Mouse (Mus musculus) MEL (cell line): Measurements from ENCODE around the gene Gstz1. TPM values are rescaled to one million over a fixed set of nuclear protein-coding genes. Genes with fewer than 3 reads are reported as not detected.

Experiments
- DNase-seq: peaks from one replicate; pipeline ENCODE4 v3.0.0; 2011; ENCODE audit warnings: low read depth, low spot score
- H3K27ac ChIP-seq: 2 replicates; pipeline ENCODE4 v1.5.1; 2012; ENCODE audit warnings: low read depth, mild to moderate bottlenecking, control low read depth, low read length, moderate library complexity; ENCODE audit not compliant: control insufficient read depth
- H3K27me3 ChIP-seq, 2 experiments: fragments of 150-350 bp in 1 of 2; sonication (generic) in 1 of 2; 2 replicates each; pipeline ENCODE4 v1.6.1; 2012; ENCODE audit warnings: low read length in 2 of 2, mild to moderate bottlenecking in 2 of 2, improper control_type of control experiment in 1 of 2, moderate library complexity in 1 of 2; ENCODE audit not compliant: insufficient read depth in 2 of 2, control insufficient read depth in 1 of 2
- H3K36me3 ChIP-seq, 2 experiments: 2 replicates each; pipeline ENCODE4 v1.6.1; 2012 to 2014; ENCODE audit warnings: low read length in 2 of 2, improper control_type of control experiment in 1 of 2, inconsistent platforms in 1 of 2, mild to moderate bottlenecking in 1 of 2; ENCODE audit not compliant: insufficient read depth in 2 of 2, control insufficient read depth in 1 of 2
- H3K4me1 ChIP-seq, 2 experiments: fragments of 150-350 bp in 1 of 2; sonication (generic) in 1 of 2; 2 replicates each; pipeline ENCODE4 v1.6.1; 2012; ENCODE audit warnings: low read length in 2 of 2, improper control_type of control experiment in 1 of 2, mild to moderate bottlenecking in 1 of 2; ENCODE audit not compliant: insufficient read depth in 2 of 2, control insufficient read depth in 1 of 2
- H3K4me3 ChIP-seq, 2 experiments: fragments of 150-350 bp in 1 of 2; sonication (generic) in 1 of 2; 2 replicates each; pipeline ENCODE4 v1.5.1; 2012; ENCODE audit warnings: low read depth in 2 of 2, low read length in 2 of 2, mild to moderate bottlenecking in 2 of 2, moderate library complexity in 2 of 2, control low read depth in 1 of 2, improper control_type of control experiment in 1 of 2; ENCODE audit not compliant: control insufficient read depth in 1 of 2, insufficient read depth in 1 of 2
- H3K79me2 ChIP-seq: 2 replicates; pipeline ENCODE4 v1.6.1; 2012; ENCODE audit warnings: mild to moderate bottlenecking, low read length, moderate library complexity; ENCODE audit not compliant: control insufficient read depth, poor library complexity, insufficient read depth
- H3K9ac ChIP-seq: 2 replicates; pipeline ENCODE4 v1.6.1; 2012; ENCODE audit warnings: low read depth, mild to moderate bottlenecking, control low read depth, low read length, moderate library complexity; ENCODE audit not compliant: control insufficient read depth, poor library complexity, severe bottlenecking
- H3K9me3 ChIP-seq: fragments of 150-350 bp; sonication (generic); replicated peaks from 2 replicates; pipeline ENCODE4 v1.6.1; 2012; ENCODE audit warnings: mild to moderate bottlenecking, low read length, improper control_type of control experiment, moderate library complexity; ENCODE audit not compliant: insufficient read depth
- CHD2 ChIP-seq: IDR thresholded peaks from 2 replicates; pipeline ENCODE4 v1.6.1; 2011; ENCODE audit warnings: low read length, improper control_type of control experiment
- CTCF ChIP-seq, 3 experiments: IDR thresholded peaks in 2 of 3; conservative IDR thresholded peaks in 1 of 3; 2 replicates each; pipeline ENCODE4 v1.5.1; 2011 to 2012; ENCODE audit warnings: low read length in 3 of 3, low read depth in 2 of 3, mild to moderate bottlenecking in 2 of 3, improper control_type of control experiment in 1 of 3, inconsistent platforms in 1 of 3, mixed read lengths in 1 of 3, moderate library complexity in 1 of 3; ENCODE audit not compliant: control insufficient read depth in 1 of 3, insufficient read depth in 1 of 3, poor library complexity in 1 of 3, severe bottlenecking in 1 of 3
- GATA1 ChIP-seq: IDR thresholded peaks from 2 replicates; pipeline ENCODE4 v1.6.1; 2011; ENCODE audit warnings: low read depth, low read length, improper control_type of control experiment
- JUND ChIP-seq: IDR thresholded peaks from 2 replicates; pipeline ENCODE4 v1.6.1; 2011; ENCODE audit warnings: low read depth, mild to moderate bottlenecking, improper control_type of control experiment, low read length
- KAT2A ChIP-seq: conservative IDR thresholded peaks from 2 replicates; pipeline ENCODE4 v1.6.1; 2012; ENCODE audit warnings: low read depth, low read length, improper control_type of control experiment, inconsistent platforms
- MAX ChIP-seq: IDR thresholded peaks from 2 replicates; pipeline ENCODE4 v1.6.1; 2011; ENCODE audit warnings: low read length, improper control_type of control experiment
- POLR2AphosphoS5 ChIP-seq: IDR thresholded peaks from 2 replicates; pipeline ENCODE4 v1.6.1; 2012; ENCODE audit warnings: low read depth, borderline replicate concordance, mild to moderate bottlenecking, inconsistent platforms, low read length, moderate library complexity, mixed read lengths
- RCOR1 ChIP-seq: IDR thresholded peaks from 2 replicates; pipeline ENCODE4 v1.6.1; 2012; ENCODE audit warnings: low read depth, mild to moderate bottlenecking, inconsistent platforms, low read length, improper control_type of control experiment
- TBP ChIP-seq: IDR thresholded peaks from 2 replicates; pipeline ENCODE4 v1.8.0; 2011; ENCODE audit warnings: low read depth, low read length, improper control_type of control experiment
- ZC3H11A ChIP-seq: IDR thresholded peaks from 2 replicates; pipeline ENCODE4 v1.6.1; 2012; ENCODE audit warnings: low read depth, mild to moderate bottlenecking, inconsistent platforms, low read length, improper control_type of control experiment
- polyA plus RNA-seq, 2 experiments: library from polyadenylated mRNA; stranded (reverse) in 1 of 2; unstranded in 1 of 2; fragments of >175 nt in 1 of 2; fragments of >200 nt in 1 of 2; gene quantifications; 2 replicates each; pipeline versions ENCODE4 v1.2.1 to v1.2.4; 2012; ENCODE audit warnings: low replicate concordance in 2 of 2, low read depth in 1 of 2; ENCODE audit not compliant: insufficient read length in 2 of 2, insufficient read depth in 1 of 2, missing spikeins in 1 of 2
- total RNA-seq: library from RNA; depleted of rRNA; stranded (reverse); fragments of 300-350 nt; gene quantifications from 2 replicates; pipeline ENCODE4 v1.2.3, GENCODE M21; 2012

The Gstz1 gene
- total and polyA plus RNA-seq, 3 experiments = 18.0 to 33.3 TPM; not detected in 1

DNA sequence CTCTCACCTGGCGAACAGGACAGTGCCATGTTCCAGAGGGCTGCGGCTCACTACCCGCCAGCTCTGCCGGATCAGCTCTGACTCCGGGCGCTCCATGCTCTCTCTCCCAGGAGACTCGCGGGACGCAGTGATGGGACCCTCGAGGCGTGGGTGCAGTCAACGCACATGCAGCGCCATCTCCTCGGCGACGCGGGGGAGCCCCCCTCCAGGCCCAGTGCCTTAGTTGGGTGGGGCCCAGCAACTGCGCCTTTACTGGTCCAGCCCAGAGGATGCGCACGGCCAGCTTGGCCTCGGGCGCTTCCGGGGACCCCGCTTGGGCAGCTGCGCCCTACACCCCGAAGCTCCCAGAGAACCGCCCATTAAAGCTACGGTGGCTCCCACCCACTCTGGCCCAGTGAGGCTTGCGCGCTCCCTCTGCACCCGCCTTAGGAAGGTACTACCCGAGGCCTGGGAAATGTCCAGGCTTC lies 44.8 kb upstream of the Gstz1 start, which contains the start of gene Ngb:
TSS of gene Ngb (minus strand) at position 375 of the 467 bp plus-strand sequence.
- Histone ChIP-seq H3K4me3 (no peak within 1 kb of the TSS), H3K36me3 (no peaks in the 10 kb centered on the region), H3K79me2 (no peaks in the 10 kb centered on the region), H3K9ac (no peak within 1 kb of the TSS), H3K9me3 (no peaks in the 10 kb centered on the region), H3K27ac (no peak within 1 kb of the TSS), H3K27me3 (peaks cover 0 to 8% of the 10 kb centered on the region in 2 experiments; a peak in 2 of 4 replicates), H3K4me1 (no peaks in the 10 kb centered on the region)
- DNase-seq = no peak
- TF ChIP-seq KAT2A = no peak

DNA sequence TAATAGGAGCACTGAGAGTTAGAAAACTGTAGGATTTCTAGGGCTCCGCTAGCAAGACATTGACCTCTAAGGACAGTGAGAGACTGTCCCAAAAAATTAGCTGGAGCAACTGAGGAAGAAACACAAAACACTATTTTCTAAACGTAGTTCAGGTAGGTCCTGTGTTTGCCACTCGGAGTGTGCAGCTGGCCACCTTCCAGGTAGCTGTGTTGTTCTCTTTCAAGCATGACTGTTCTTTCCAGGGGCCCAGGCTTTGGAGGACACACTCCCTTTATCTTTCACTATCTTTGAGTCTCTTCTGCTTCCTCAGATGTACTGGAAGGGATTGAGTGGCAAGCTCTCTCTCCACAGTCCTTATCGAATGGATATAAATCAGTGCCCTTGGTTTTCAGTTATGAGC lies 43.5 kb upstream of the Gstz1 start:
- Histone ChIP-seq H3K27me3 (peaks cover 0 to 1% of the 10 kb centered on the region in 2 experiments; a peak in 2 of 4 replicates), H3K9ac (no peak overlapping the region), H3K79me2 (no peaks in the 10 kb centered on the region), H3K4me3 (no peak overlapping the region), H3K4me1 (no peaks in the 10 kb centered on the region), H3K36me3 (no peaks in the 10 kb centered on the region), H3K27ac (no peak overlapping the region), H3K9me3 (no peaks in the 10 kb centered on the region)
- peak; percentile 35 for DNase-seq
- TF ChIP-seq RCOR1 (peak; percentile 63; the same call in 1 of the 2 replicates), GATA1 (0 out of 2 replicates have a peak, but pooled peaks have one; percentile 32), POLR2AphosphoS5 (no peak)

DNA sequence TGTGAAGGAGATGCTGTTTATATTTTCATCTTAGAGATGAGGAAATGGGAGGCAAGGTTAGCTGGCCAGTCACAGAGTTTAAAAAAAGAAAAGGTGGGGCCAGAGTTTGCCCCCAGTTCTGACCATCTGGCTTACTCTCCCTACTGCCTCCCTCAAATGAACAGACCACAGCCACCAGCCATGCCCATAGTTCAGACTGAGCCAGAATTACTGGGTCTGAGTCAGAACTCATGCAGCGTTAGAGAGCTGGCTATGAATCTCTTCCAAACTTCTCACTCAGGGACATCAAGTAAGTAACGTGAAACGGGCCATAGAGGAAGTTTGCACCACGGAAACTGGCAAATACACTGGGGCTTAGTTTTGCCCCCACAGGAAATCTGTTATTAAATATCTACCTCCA lies 42.2 kb upstream of the Gstz1 start:
- H3K27ac ChIP-seq = no peak overlapping the region
- no peaks in the 10 kb centered on the region for H3K9me3 ChIP-seq
- no peaks in the 10 kb centered on the region for H3K27me3 ChIP-seq
- TF ChIP-seq JUND = no peak
- TF ChIP-seq CHD2 = no peak
- TF ChIP-seq ZC3H11A = no peak
- no peak for TF ChIP-seq CTCF (IDR thresholded peaks at IDR 0.05 in 2 of 3, conservative IDR thresholded peaks at IDR 0.05 in 1 of 3; ENCODE audit: control insufficient read depth in 1 of 3, insufficient read depth in 1 of 3, low read depth in 2 of 3, low read length in 3 of 3, poor library complexity in 1 of 3, severe bottlenecking in 1 of 3)
- no peak for TF ChIP-seq TBP
- no peak for TF ChIP-seq MAX
- no peaks in the 10 kb centered on the region for H3K4me1 ChIP-seq
- H3K9ac ChIP-seq = no peak overlapping the region
- no peaks in the 10 kb centered on the region for H3K79me2 ChIP-seq
- DNase-seq = no peak
- H3K4me3 ChIP-seq = no peak overlapping the region
- H3K36me3 ChIP-seq = no peaks in the 10 kb centered on the region
